Mouse (Mus musculus) urinary bladder, postnatal 25 days (tissue): ENCODE measurements around the gene Coq10b.
"Not testable (repeated sequence)": the region's sequence is repeated elsewhere in the genome, so short reads cannot be mapped to it uniquely, and the experiment has no call there.

ENCODE experiments used
- DNase-seq: peaks from one replicate; pipeline ENCODE4 v3.0.0; 2022; ENCODE audit warnings: low spot score

Coq10b gene

DNA sequence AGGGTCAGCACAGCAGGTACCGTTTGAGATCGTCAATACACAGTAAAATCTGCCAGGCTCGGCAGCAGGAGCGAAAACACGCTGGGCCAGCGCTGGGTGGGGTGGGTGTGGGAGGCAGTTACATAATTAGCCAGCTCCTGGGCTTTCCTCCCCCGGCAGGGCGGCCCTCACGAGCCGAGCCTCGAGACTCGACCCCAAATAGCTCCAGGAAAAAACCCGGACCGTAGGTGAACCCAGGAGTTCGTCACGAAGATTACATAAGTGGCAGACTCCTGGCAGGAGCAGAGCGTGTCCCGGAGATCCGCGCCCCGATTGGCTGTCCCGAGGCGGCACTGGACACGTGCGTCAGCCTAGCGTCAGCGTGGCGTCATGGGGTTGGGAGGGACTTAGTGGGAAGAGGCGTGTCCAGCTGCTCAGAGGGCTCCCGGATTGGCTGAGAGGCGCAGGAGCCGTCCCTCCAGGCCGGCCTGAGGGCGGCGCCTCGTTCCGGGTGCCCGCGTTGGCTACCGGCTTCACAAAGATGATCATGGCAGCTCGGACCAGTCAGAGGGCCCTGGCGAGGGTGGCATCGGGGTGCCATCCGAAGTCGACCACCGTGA, at the start of gene Coq10b:
Gene Coq10b, plus strand, starts transcription at position 416 of the 599 bp plus-strand sequence.
- peak; percentile 97 for DNase-seq

- DNase-seq, result not testable (repeated sequence)
Observed at GRCm38 (mm10) chr1:55008313-55008712, 44.3 kb upstream of the Coq10b start.

GRCm38 (mm10) chr1:55012513-55012912, 40.1 kb upstream of the Coq10b start:
- DNase-seq, result no peak

DNA sequence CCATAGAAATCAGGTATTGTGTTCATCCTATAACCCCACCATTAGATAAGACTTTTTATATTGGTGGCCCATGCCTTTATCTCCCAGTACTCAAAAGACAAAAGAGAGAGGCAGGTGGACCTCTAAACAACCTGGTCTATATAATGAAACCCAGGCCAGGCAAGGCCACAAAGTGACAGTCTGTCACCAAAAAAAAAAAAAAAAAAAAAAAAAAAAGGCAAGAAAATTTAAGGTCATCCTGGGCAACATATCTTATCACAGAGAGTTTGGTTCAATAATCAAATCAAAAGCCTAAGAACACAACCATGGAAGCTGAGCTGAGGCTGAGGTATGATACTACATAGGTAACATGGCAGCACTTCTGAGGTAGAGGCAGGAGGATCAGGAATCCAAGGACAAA, 30.7 kb upstream of the Coq10b start:
- DNase-seq, result no peak

- no peak for DNase-seq
Observed at GRCm38 (mm10) chr1:55025656-55026430, 26.7 kb upstream of the Coq10b start.

- no peak for DNase-seq
Observed at GRCm38 (mm10) chr1:55026444-55027252, 25.9 kb upstream of the Coq10b start.

DNA sequence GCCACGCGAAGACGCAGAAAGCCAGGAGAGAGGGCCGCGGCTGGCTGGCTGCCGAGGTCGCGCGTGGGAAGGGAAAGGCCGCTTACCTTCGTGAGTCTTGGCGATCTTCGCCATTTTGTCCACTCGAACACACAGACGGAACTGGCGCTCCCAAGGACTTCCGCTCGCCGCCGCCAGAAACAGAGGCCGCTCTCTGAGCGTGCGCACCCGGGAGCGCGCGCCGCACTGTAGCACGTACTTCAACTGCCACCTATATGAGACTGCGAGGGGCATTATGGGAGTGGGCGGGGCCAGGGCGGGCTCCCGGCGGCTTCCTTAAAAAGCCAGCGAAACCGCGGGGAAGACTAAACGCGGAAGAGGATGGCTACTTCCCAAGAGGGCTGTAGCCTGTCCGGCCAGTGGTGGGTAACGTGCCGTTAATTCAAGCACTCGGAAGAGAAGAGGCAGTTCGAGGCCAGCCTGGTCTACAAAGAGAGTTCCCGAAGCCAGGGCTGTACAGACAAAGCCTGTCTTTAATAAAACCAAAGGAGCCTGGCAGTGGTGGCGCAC, 25.2 kb upstream of the Coq10b start, which contains the start of gene Sf3b1:
Gene Sf3b1, minus strand, starts transcription at position 229 of the 549 bp plus-strand sequence.
- DNase-seq, result peak; percentile 91

GRCm38 (mm10) chr1:55027966-55028365, 24.6 kb upstream of the Coq10b start:
- no peak for DNase-seq

DNA sequence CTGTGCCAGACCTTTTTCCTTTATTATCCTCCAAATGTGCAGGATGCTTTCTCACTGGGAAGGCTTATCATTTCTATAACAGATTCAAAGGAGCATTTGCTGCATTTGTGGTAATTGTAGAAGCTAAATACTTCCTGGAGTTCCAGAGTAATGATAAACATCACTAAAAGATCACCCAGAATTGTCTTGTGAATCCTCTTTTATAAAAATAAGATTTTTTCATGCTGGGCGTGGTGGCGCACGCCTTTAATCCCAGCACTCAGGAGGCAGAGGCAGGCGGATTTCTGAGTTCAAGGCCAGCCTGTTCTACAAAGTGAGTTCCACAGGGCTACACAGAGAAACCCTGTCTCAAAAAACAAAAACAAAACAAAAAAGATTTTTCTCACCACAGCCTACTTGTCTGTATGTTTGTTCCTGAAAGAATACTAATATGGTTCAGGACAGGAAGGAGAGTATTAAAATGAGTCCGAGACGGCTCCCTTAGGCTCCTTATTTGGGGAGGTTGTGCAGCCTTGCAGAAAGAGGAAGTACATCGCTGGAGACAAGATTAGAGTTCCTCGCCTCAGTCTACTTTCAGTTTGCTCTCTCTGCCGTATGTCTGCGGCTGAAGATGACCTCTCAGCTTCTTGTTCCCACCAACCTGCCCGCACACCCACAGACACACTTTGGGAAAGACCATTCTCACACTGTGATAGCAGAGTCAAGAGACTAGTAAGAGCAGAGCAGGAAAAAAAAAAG, 23.9 kb upstream of the Coq10b start:
- DNase-seq, result no peak

- no peak for DNase-seq
Observed at GRCm38 (mm10) chr1:55029446-55029845, 23.1 kb upstream of the Coq10b start.

DNA sequence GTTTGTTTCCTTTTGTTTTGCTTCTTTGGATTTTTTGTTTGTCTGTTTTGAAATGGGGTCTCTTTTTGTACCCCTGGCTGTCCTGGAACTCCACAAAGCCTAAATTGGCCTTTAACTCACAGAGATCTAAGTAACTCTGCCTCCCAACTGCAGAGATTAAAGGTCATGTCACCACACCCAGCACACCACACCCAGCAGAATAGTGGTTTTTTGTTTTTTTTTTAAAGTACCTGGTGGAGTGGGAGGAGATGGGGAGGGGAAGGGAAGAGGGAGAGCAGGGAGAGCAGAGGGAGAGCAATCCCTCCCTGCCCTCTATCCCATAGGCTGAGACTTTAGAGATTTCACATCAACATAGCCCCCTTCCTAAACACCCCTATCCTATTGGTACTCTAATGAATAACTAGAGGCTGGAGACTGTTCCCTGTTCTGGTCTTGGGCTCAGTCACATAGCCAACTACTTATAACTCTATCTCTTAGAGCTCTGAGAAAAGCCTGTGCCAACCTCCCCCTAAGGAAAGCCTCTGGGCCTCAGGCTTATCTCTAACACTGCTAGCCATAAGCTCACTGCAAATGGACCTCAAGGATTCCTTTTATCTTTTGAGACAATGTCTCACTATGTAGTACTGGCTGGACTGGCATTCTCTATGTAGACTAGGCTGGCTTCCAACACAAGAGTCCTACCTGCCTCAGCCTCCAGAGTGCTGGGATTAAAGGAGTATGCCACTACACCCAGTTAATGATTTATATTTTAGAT, 21.4 kb upstream of the Coq10b start:
- DNase-seq, result no peak

DNA sequence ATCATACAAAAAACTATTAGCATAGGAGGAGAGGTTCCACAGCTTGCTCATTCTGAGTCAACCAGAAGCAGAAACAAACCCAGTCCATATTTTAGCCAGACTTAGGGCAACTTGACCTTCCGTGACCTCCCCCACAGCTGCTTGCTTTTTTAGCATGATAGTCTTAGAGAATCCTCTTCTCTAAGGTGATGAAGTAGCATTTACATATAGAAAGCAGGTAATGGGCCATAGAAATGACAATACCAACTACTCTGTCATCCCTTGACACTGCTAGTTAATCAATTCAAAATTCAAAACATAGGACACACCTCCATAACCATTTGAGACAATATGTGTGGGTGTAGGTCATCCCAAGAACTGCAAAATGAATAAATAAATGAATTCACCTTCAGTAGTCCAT, 12.6 kb upstream of the Coq10b start:
- no peak for DNase-seq

- DNase-seq, result no peak
Observed at GRCm38 (mm10) chr1:55041691-55042090, 10.9 kb upstream of the Coq10b start.

DNA sequence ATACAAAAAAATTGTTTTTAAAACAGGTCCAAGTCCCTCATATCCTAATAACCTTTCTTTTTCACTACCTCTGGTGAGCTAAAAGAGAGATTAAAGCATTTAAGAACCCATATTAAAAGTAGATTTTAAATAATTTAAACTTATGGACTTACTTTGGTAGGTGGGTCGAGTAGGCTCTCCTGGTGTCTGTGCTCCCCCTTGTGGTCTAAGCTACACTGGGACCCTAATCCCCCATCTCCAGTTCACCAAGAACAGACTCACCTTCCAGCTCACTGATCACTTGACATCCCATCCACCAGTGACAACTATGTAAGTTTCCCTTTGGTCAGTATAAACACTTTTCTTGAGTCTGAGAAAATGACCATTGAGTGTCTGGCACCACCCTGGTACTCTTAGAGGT, 10.3 kb upstream of the Coq10b start:
- DNase-seq, result no peak

DNA sequence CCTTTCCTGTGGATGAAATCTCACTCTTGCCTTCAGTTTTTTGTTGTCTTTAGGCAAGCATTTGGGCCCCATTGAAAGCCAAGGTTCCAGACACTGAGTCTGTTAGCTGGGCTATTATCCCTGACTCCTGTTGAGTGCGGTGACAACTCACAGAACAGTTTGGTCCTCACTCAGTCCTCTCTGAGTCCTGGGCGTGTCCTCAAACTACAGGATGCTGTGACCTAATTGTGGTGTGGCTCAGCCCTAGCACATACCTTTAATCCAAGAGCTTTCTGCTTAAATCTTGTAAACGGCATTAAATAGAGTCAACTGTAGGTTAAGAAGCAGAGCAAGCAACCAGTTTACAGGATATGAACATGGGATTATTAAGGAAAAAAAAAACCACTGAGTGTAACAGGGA, 9.4 kb upstream of the Coq10b start:
- no peak for DNase-seq

GRCm38 (mm10) chr1:55048841-55049587, 3.6 kb upstream of the Coq10b start:
- DNase-seq, result no peak

GRCm38 (mm10) chr1:55051671-55052070, 899 bp upstream of the Coq10b start:
- DNase-seq, result no peak

DNA sequence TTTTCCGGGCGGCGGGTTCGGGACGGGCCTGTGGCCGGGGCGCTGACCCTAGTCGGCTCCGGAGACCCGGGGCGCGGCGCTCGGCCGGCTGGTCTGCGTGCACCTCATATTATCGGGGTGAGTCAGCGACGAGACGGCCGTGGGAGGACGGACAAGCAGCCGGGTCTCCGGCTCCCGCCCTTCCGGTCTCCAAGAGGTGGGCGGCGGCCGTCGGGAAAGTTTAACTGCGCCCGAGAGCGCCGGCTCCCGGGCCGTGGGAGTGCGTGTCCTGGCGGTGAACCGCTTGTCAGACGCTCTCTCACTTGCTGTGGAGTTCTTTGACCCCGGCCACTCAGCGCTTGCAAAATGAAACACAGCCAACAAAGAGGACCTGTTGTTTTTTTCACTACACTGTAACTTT, 435 bp downstream of the Coq10b start:
- DNase-seq, result peak; percentile 82

DNA sequence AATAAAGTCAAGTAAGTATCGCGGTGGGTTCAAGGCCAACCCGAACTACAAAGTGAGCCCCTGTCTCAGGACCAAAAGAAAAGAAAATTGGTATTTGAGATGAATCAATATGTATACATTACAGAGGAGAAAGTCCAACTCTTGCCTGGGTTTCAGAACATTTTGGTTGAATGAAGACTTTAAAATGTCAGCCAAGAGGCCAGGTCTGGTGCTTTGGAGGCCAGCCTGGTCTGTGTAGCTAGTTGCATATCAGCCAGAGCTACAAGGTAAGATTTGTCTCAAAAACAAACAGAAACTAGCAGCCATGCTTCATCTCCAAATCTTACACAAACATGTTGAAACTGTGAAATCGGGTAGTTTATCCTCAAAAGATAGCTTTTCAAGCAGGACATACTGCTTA, 1.0 kb downstream of the Coq10b start:
- no peak for DNase-seq
